Mouse (Mus musculus): ENCODE measurements around the gene Swt1. TPM values are rescaled to one million over a fixed set of nuclear protein-coding genes. Genes with fewer than 3 reads are reported as not detected.

Swt1 gene
- polyA plus RNA-seq, 1 experiment from 2014 or later, result 17.2 TPM

DNA sequence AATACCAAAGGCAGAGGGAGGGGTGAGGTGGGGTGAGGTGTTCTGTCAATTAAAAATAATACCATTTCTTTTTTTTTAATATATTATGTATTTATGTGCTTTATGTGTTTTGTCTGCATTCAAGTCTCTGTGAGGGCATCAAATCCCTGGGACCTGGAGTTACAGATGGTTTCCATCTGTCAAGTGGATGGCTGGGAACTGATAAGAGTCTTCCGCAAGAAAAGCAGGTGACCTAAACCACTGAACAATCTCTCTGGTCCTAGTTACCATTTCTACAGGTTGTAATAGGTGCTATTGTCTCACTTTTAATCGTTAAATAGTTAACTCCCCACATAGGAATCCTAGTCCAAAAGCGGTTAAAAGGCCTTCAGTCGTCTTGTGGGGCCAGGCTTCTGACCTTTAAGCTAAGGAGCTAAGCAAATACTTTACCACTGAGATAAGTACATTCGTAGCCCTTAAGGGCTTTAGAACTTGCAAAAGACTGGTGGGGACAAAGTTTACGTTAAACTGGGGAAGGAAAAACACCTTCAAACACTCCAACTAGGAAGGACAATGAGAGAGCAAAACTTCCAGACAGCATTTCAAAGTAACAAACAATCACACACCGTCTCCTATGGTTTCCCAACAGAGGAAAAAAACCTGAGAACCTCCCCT is 1.2 kb downstream of the Swt1 start:
- Histone ChIP-seq H3K4me1 (ENCODE audit: insufficient read depth) (peaks cover 9% of the 10 kb centered on the region), H3K4me2 (ENCODE audit: low read depth, low read length) (peak overlapping the region; percentile 65), H3K4me3 (ENCODE audit: low read depth, low read length) (peak overlapping the region; percentile 97), H3K27ac (ENCODE audit: low read depth) (peak overlapping the region; percentile 100), H3K36me3 (replicated peaks; ENCODE audit: insufficient read depth, low read length) (peaks cover 3% of the 10 kb centered on the region; the same call in 1 of the 2 replicates), H3K9ac (replicated peaks) (peak overlapping the region; percentile 99), H3K27me3 (ENCODE audit: insufficient read depth, low read length) (no peaks in the 10 kb centered on the region), H3K9me3 (ENCODE audit: low read length) (no peaks in the 10 kb centered on the region)
- ATAC-seq (no peak), DNase-seq (no peak)
- no peak for TF ChIP-seq EP300 (IDR thresholded peaks at IDR 0.05; ENCODE audit: low read depth)
- TF ChIP-seq CTCF (IDR thresholded peaks at IDR 0.05; ENCODE audit: low read depth), result no peak
- WGBS (ENCODE audit: insufficient replicate concordance), result 14% methylated on average over 7 of the region's 7 CpGs

DNA sequence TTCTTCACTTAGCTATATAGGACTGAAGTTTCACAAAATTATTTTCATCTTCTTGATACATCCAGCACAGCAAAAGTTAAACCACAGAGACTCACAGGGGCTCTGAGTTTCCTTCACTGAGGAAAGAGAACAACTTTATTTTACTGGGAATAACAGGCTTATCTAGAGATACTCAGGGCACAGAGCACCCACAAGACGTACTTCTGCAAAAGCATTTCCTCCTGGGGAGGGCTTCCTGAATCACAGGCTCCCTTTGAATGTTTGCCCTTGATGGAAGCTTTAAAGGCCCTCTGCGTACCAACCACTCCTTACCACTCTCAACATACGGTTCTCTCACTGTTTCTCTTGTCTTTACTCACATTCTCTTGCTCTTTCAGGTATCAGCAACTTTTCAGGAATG is 6.1 kb downstream of the Swt1 start:
- H3K36me3 ChIP-seq (replicated peaks; ENCODE audit: insufficient read depth, low read length), result peaks cover 24% of the 10 kb centered on the region
- H3K4me1 ChIP-seq (ENCODE audit: insufficient read depth), result peaks cover 4% of the 10 kb centered on the region; the same call in 1 of the 2 replicates
- no peak overlapping the region for H3K4me3 ChIP-seq (ENCODE audit: low read depth, low read length)
- DNase-seq (no peak), ATAC-seq (no peak)
- no peak overlapping the region for H3K4me2 ChIP-seq (ENCODE audit: low read depth, low read length)
- no peak overlapping the region for H3K27ac ChIP-seq (ENCODE audit: low read depth)
- no peak for TF ChIP-seq EP300 (IDR thresholded peaks at IDR 0.05; ENCODE audit: low read depth)
- TF ChIP-seq CTCF (IDR thresholded peaks at IDR 0.05; ENCODE audit: low read depth), result no peak
- no peak overlapping the region for H3K9ac ChIP-seq (replicated peaks)
- no peaks in the 10 kb centered on the region for H3K27me3 ChIP-seq (ENCODE audit: insufficient read depth, low read length)
- WGBS (ENCODE audit: insufficient replicate concordance), result 35% methylated on average over 3 of the region's 3 CpGs
- H3K9me3 ChIP-seq (ENCODE audit: low read length), result no peaks in the 10 kb centered on the region

DNA sequence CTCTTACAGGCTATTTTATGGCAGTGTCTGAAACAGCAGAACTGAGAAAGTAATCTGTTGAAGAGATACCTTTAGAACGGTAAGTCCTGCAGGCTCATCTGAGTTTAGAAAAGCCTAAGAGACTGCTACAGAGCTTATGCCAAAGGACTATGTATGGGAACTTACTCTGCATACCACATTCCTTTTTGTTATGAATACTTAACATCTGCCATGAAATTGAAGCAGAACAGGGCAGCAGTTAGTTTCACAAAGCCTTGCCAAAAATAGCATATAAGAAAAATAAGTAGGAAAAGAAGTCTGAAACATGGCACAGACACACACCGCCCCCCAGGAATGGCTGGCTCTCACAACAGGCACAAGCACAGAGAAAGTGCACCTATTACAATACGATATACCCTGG is 18.4 kb downstream of the Swt1 start:
- H3K36me3 ChIP-seq (replicated peaks; ENCODE audit: insufficient read depth, low read length), result peaks cover 14% of the 10 kb centered on the region; the same call in 1 of the 2 replicates
- H3K27ac ChIP-seq (ENCODE audit: low read depth), result no peak overlapping the region
- no peak overlapping the region for H3K4me3 ChIP-seq (ENCODE audit: low read depth, low read length)
- no peak for ATAC-seq
- no peak overlapping the region for H3K9ac ChIP-seq (replicated peaks)
- WGBS (ENCODE audit: insufficient replicate concordance), result 87% methylated on average over 3 of the region's 3 CpGs
- TF ChIP-seq CTCF (IDR thresholded peaks at IDR 0.05; ENCODE audit: low read depth), result no peak
- no peak for TF ChIP-seq EP300 (IDR thresholded peaks at IDR 0.05; ENCODE audit: low read depth)
- H3K9me3 ChIP-seq (ENCODE audit: low read length), result no peaks in the 10 kb centered on the region
- H3K4me2 ChIP-seq (ENCODE audit: low read depth, low read length), result no peak overlapping the region
- H3K27me3 ChIP-seq (ENCODE audit: insufficient read depth, low read length), result no peaks in the 10 kb centered on the region
- no peaks in the 10 kb centered on the region for H3K4me1 ChIP-seq (ENCODE audit: insufficient read depth)
- DNase-seq, result no peak

DNA sequence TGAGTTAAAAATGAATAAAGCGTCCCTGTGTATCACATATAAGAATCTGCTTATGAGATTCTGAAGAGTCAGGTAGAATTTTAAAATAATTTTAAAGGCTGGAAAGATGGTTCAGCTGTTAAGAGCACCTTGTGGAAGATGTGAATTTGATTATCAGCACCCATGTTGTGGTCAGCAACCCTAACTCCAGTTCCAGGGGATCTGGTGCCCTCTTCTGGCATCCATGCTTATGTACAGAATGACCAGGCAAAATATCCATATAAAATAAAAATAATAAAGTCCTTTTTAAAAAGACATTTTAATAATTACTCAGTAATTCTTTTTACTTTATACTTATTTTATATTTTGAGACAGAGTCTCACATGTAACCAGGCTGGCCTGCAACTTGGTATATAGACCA is 38.2 kb downstream of the Swt1 start:
- H3K4me1 ChIP-seq (ENCODE audit: insufficient read depth), result no peaks in the 10 kb centered on the region
- H3K9ac ChIP-seq (replicated peaks), result no peak overlapping the region
- no peak overlapping the region for H3K4me3 ChIP-seq (ENCODE audit: low read depth, low read length)
- no peaks in the 10 kb centered on the region for H3K27me3 ChIP-seq (ENCODE audit: insufficient read depth, low read length)
- peak; percentile 38 for DNase-seq
- H3K36me3 ChIP-seq (replicated peaks; ENCODE audit: insufficient read depth, low read length), result peaks cover 12% of the 10 kb centered on the region
- no peak overlapping the region for H3K27ac ChIP-seq (ENCODE audit: low read depth)
- no peaks in the 10 kb centered on the region for H3K9me3 ChIP-seq (ENCODE audit: low read length)
- no peak overlapping the region for H3K4me2 ChIP-seq (ENCODE audit: low read depth, low read length)
- 89% methylated on average over 1 of the region's 1 CpGs for WGBS (ENCODE audit: insufficient replicate concordance)
- no peak for ATAC-seq
- TF ChIP-seq EP300 (IDR thresholded peaks at IDR 0.05; ENCODE audit: low read depth), result no peak
- TF ChIP-seq CTCF (IDR thresholded peaks at IDR 0.05; ENCODE audit: low read depth), result peak; percentile 68

DNA sequence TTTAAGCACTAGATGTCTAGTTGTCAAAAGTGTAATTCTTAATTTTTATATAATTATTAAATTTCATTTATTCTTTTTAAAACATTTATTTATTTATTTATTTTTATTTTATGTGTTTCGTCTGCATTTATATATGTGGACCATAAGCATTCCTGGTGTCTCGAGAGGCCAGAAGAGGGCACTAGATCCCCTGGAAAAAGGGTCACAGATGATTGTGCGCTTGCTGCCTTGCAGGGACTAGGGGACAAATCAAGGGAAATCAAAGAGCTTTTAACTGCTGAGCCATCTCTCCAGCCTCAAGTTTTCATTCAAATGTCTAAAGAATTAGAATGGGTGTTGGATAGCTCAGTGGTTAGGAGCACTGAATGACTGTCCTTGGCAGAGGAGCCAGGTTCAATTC is 50.9 kb downstream of the Swt1 start:
- ATAC-seq (no peak), DNase-seq (no peak)
- no peak overlapping the region for H3K27ac ChIP-seq (ENCODE audit: low read depth)
- no peak overlapping the region for H3K4me2 ChIP-seq (ENCODE audit: low read depth, low read length)
- no peaks in the 10 kb centered on the region for H3K9me3 ChIP-seq (ENCODE audit: low read length)
- peaks cover 3% of the 10 kb centered on the region; the same call in 1 of the 2 replicates for H3K4me1 ChIP-seq (ENCODE audit: insufficient read depth)
- 86% methylated on average over 3 of the region's 3 CpGs for WGBS (ENCODE audit: insufficient replicate concordance)
- H3K9ac ChIP-seq (replicated peaks), result no peak overlapping the region
- no peaks in the 10 kb centered on the region for H3K27me3 ChIP-seq (ENCODE audit: insufficient read depth, low read length)
- H3K36me3 ChIP-seq (replicated peaks; ENCODE audit: insufficient read depth, low read length), result peaks cover 14% of the 10 kb centered on the region; the same call in 1 of the 2 replicates
- no peak overlapping the region for H3K4me3 ChIP-seq (ENCODE audit: low read depth, low read length)
- peak; percentile 36 for TF ChIP-seq CTCF (IDR thresholded peaks at IDR 0.05; ENCODE audit: low read depth)
- no peak for TF ChIP-seq EP300 (IDR thresholded peaks at IDR 0.05; ENCODE audit: low read depth)

DNA sequence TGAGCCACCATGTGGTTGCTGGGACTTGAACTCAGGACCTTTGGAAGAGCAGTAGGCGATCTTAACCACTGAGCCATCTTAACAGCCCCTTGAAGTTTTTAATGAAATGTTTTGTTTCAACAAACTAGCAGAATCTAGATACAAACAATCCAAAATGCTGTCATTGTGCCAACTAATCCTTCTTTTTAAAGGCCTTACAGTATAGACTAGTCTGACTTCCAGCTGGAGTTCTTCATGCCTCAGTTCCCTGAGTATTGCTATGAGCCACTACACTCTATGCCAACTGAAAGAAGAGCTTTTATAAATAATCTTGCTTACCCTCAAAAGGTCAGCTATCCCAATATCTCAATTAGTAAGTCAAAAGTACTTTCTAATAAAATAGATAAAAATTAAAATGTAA is 55.4 kb downstream of the Swt1 start:
- DNase-seq (no peak), ATAC-seq (no peak)
- H3K36me3 ChIP-seq (replicated peaks; ENCODE audit: insufficient read depth, low read length), result peaks cover 27% of the 10 kb centered on the region
- no peaks in the 10 kb centered on the region for H3K4me1 ChIP-seq (ENCODE audit: insufficient read depth)
- H3K9me3 ChIP-seq (ENCODE audit: low read length), result no peaks in the 10 kb centered on the region
- WGBS (ENCODE audit: insufficient replicate concordance), result 70% methylated on average over 1 of the region's 1 CpGs
- no peak overlapping the region for H3K27ac ChIP-seq (ENCODE audit: low read depth)
- H3K27me3 ChIP-seq (ENCODE audit: insufficient read depth, low read length), result no peaks in the 10 kb centered on the region
- H3K9ac ChIP-seq (replicated peaks), result no peak overlapping the region
- TF ChIP-seq EP300 (IDR thresholded peaks at IDR 0.05; ENCODE audit: low read depth), result no peak
- no peak for TF ChIP-seq CTCF (IDR thresholded peaks at IDR 0.05; ENCODE audit: low read depth)
- no peak overlapping the region for H3K4me3 ChIP-seq (ENCODE audit: low read depth, low read length)
- no peak overlapping the region for H3K4me2 ChIP-seq (ENCODE audit: low read depth, low read length)
